Mouse (Mus musculus) embryonic fibroblast, embryonic 13.5 days (primary cell): Measurements from ENCODE around the gene Capn2.

ENCODE experiments used
- CTCF ChIP-seq: IDR thresholded peaks from 2 replicates; pipeline ENCODE4 v1.5.1; 2011; ENCODE audit warnings: mild to moderate bottlenecking, control low read depth, low read length, moderate library complexity, borderline replicate concordance; ENCODE audit not compliant: insufficient read depth
- POLR2A ChIP-seq: IDR thresholded peaks from 2 replicates; pipeline ENCODE4 v1.6.1; 2011; ENCODE audit warnings: low read depth, mild to moderate bottlenecking, control low read depth, low read length, moderate library complexity

DNA sequence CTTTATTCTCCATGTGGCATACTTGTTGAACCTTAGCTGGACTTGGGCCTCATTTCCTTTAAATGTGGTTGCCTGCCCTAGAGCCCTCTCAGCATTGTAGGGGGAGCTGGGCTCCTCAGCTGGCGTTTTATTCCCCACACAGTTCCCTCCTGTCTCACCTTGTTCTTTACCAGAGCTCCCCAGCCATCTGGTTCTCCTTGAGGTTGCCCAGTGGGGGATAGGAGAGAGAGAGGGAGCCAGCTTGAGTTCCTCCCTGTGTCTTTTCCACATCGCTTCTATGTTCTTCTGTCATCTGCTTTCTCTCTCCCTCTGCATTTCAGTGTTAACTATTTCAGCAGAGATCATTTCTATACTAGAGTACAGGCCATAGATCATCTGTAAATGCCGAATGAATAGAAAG is 92.2 kb downstream of the Capn2 start:
- TF ChIP-seq CTCF: no peak
- no peak for TF ChIP-seq POLR2A
